In the genomic region with DNA sequence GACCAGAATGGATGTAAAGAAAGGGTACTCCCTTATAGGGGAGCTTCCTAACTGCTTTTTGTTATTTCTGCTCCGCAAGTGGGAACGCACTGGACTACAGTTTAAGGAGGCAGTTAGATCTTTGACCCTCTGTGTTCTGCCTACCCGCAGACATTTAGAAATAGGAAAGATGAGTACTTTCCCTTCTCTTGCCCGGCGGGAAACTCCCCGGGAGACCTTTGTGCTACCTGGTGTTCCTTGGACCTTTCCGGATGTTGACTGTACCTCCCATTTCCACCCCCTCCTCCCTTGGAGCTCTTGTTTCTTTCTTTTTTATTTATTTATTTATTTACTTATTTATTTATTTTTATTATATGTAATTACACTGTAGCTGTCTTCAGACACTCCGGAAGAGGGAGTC, we compare ENCODE assay signal across 8 mouse cellular contexts. TPM values are rescaled to one million over a fixed set of nuclear protein-coding genes. Genes with fewer than 3 reads are reported as not detected.
DNase-seq lines count a peak whose midpoint lies in the region; ATAC-seq lines count a peak whose summit lies in the region.

No protein-coding gene starts in this region.

- H3K4me1 ChIP-seq in lung, embryonic 16.5 days (replicated peaks; ENCODE audit: control insufficient read depth, insufficient read depth, low read length) = peaks cover 5% of the 10 kb centered on the region; the same call in 1 of the 2 replicates
- H3K4me1 ChIP-seq in forebrain, embryonic 15.5 days = peaks cover 6% of the 10 kb centered on the region
- H3K4me1 ChIP-seq in limb, embryonic 11.5 days (ENCODE audit: control insufficient read depth, insufficient read depth, low read length) = peaks cover 16% of the 10 kb centered on the region
- peaks cover 9% of the 10 kb centered on the region for H3K4me1 ChIP-seq in stomach, embryonic 15.5 days

- WGBS in lung, embryonic 16.5 days = 6% methylated on average over 8 of the region's 8 CpGs
- 12% methylated on average over 8 of the region's 8 CpGs for WGBS in forebrain, embryonic 15.5 days
- WGBS in limb, embryonic 11.5 days = 11% methylated on average over 8 of the region's 8 CpGs
- WGBS in stomach, embryonic 15.5 days = 9% methylated on average over 8 of the region's 8 CpGs

- H3K9me3 ChIP-seq in lung, embryonic 16.5 days (ENCODE audit: control insufficient read depth, low read length) = no peaks in the 10 kb centered on the region
- H3K9me3 ChIP-seq in forebrain, embryonic 15.5 days = no peaks in the 10 kb centered on the region
- no peaks in the 10 kb centered on the region for H3K9me3 ChIP-seq in limb, embryonic 11.5 days (ENCODE audit: control insufficient read depth, low read length)
- H3K9me3 ChIP-seq in stomach, embryonic 15.5 days = no peaks in the 10 kb centered on the region

- H3K9ac ChIP-seq in lung, embryonic 16.5 days (ENCODE audit: low read length) = peak overlapping the region; percentile 75
- H3K9ac ChIP-seq in forebrain, embryonic 15.5 days (replicated peaks) = peak overlapping the region; percentile 79
- no peak overlapping the region for H3K9ac ChIP-seq in limb, embryonic 11.5 days (ENCODE audit: low read length)
- no peak overlapping the region for H3K9ac ChIP-seq in stomach, embryonic 15.5 days

- peak overlapping the region; percentile 98 for H3K4me2 ChIP-seq in lung, embryonic 16.5 days (ENCODE audit: low read depth, low read length)
- H3K4me2 ChIP-seq in forebrain, embryonic 15.5 days (replicated peaks) = peak overlapping the region; percentile 70
- peak overlapping the region; percentile 98 for H3K4me2 ChIP-seq in limb, embryonic 11.5 days (ENCODE audit: low read depth, severe bottlenecking)
- peak overlapping the region; percentile 95 for H3K4me2 ChIP-seq in stomach, embryonic 15.5 days

- no peak for ATAC-seq in lung, embryonic 16.5 days (ENCODE audit: low read depth)
- ATAC-seq in forebrain, embryonic 15.5 days (replicated peaks) = no peak
- ATAC-seq in limb, embryonic 11.5 days (ENCODE audit: insufficient number of reproducible peaks, low FRiP score, low TSS enrichment, low read depth) = no peak
- no peak for ATAC-seq in stomach, embryonic 15.5 days (ENCODE audit: insufficient read depth, low FRiP score, low read depth)

- H3K36me3 ChIP-seq in lung, embryonic 16.5 days (ENCODE audit: control insufficient read depth, insufficient read depth, low read length) = no peaks in the 10 kb centered on the region
- H3K36me3 ChIP-seq in forebrain, embryonic 15.5 days = no peaks in the 10 kb centered on the region
- no peaks in the 10 kb centered on the region for H3K36me3 ChIP-seq in limb, embryonic 11.5 days (ENCODE audit: control insufficient read depth, insufficient read depth, low read length)
- H3K36me3 ChIP-seq in stomach, embryonic 15.5 days = no peaks in the 10 kb centered on the region

- H3K27me3 ChIP-seq in lung, embryonic 16.5 days (ENCODE audit: control insufficient read depth, insufficient read depth, low read depth, low read length) = peaks cover 68% of the 10 kb centered on the region
- H3K27me3 ChIP-seq in forebrain, embryonic 15.5 days = peaks cover 29% of the 10 kb centered on the region
- peaks cover 58% of the 10 kb centered on the region for H3K27me3 ChIP-seq in limb, embryonic 11.5 days (ENCODE audit: control insufficient read depth, insufficient read depth, low read length)
- H3K27me3 ChIP-seq in stomach, embryonic 15.5 days (replicated peaks) = peaks cover 55% of the 10 kb centered on the region

- peak overlapping the region; percentile 72 for H3K4me3 ChIP-seq in lung, embryonic 16.5 days (ENCODE audit: low read length)
- H3K4me3 ChIP-seq in forebrain, embryonic 15.5 days = peak overlapping the region; percentile 58
- peak overlapping the region; percentile 59 for H3K4me3 ChIP-seq in limb, embryonic 11.5 days (ENCODE audit: low read depth, low read length)
- H3K4me3 ChIP-seq in stomach, embryonic 15.5 days (replicated peaks) = peak overlapping the region; percentile 57

- DNase-seq in lung, postnatal 36 days = no peak
- no peak for DNase-seq in limb, embryonic 11.5 days (ENCODE audit: low spot score)
- DNase-seq in left cerebral cortex, adult 9 months (ENCODE audit: low spot score in 2 of 2) = no peak
- no peak for DNase-seq in layer of hippocampus, postnatal 36 days
- DNase-seq in layer of hippocampus, adult 18-20 months (ENCODE audit: low spot score in 2 of 2) = no peak

- no peak overlapping the region for H3K27ac ChIP-seq in lung, embryonic 16.5 days (ENCODE audit: low read length)
- H3K27ac ChIP-seq in forebrain, embryonic 15.5 days (replicated peaks) = no peak overlapping the region
- no peak overlapping the region for H3K27ac ChIP-seq in limb, embryonic 11.5 days (replicated peaks; ENCODE audit: low read depth, low read length)
- peak overlapping the region; percentile 9; the same call in 1 of the 2 replicates for H3K27ac ChIP-seq in stomach, embryonic 15.5 days

RNA-seq across cellular contexts. Expression of a gene that starts 1.0 kb away (rescaled TPM):
- 2.2 and 3.0 TPM in 2 replicates for polyA plus RNA-seq in lung, embryonic 16.5 days (2015; fragmentation: Nextera tagmentation; extraction: Ambion mirVana)
- 2.1 and 2.3 TPM in 2 replicates for polyA plus RNA-seq in forebrain, embryonic 15.5 days (2015; fragmentation: Nextera tagmentation; extraction: Ambion mirVana)
- polyA plus RNA-seq in limb, embryonic 11.5 days (2014; fragmentation: Nextera tagmentation; extraction: Ambion mirVana) = 0.40 and 0.55 TPM in 2 replicates
- 6.6 and 7.2 TPM in 2 replicates for polyA plus RNA-seq in stomach, embryonic 15.5 days (2015; fragmentation: Nextera tagmentation; extraction: Ambion mirVana)
- 10 to 100 TPM; 10.8 to 11.9 TPM for total RNA-seq in layer of hippocampus, postnatal 36 days (2021)
- 10 to 100 TPM; 12.0 to 13.2 TPM for total RNA-seq in layer of hippocampus, adult 18-20 months (2021)

RNA-seq across cellular contexts. Expression of a gene that starts 9.2 kb away (rescaled TPM):
- polyA plus RNA-seq in lung, embryonic 16.5 days (2015; fragmentation: Nextera tagmentation; extraction: Ambion mirVana) = 188 and 194 TPM in 2 replicates
- 206 and 217 TPM in 2 replicates for polyA plus RNA-seq in forebrain, embryonic 15.5 days (2015; fragmentation: Nextera tagmentation; extraction: Ambion mirVana)
- 259 and 283 TPM in 2 replicates for polyA plus RNA-seq in limb, embryonic 11.5 days (2014; fragmentation: Nextera tagmentation; extraction: Ambion mirVana)
- 199 and 208 TPM in 2 replicates for polyA plus RNA-seq in stomach, embryonic 15.5 days (2015; fragmentation: Nextera tagmentation; extraction: Ambion mirVana)
- 10 to 100 TPM; 64.5 to 66.3 TPM for total RNA-seq in layer of hippocampus, postnatal 36 days (2021)
- 10 to 100 TPM; 68.8 to 70.0 TPM for total RNA-seq in layer of hippocampus, adult 18-20 months (2021)

RNA-seq across cellular contexts. Expression of a gene that starts 18.7 kb away (rescaled TPM):
- 68.3 and 69.7 TPM in 2 replicates for polyA plus RNA-seq in lung, embryonic 16.5 days (2015; fragmentation: Nextera tagmentation; extraction: Ambion mirVana)
- polyA plus RNA-seq in forebrain, embryonic 15.5 days (2015; fragmentation: Nextera tagmentation; extraction: Ambion mirVana) = 37.1 and 40.7 TPM in 2 replicates
- 111 and 122 TPM in 2 replicates for polyA plus RNA-seq in limb, embryonic 11.5 days (2014; fragmentation: Nextera tagmentation; extraction: Ambion mirVana)
- polyA plus RNA-seq in stomach, embryonic 15.5 days (2015; fragmentation: Nextera tagmentation; extraction: Ambion mirVana) = 86.2 and 88.8 TPM in 2 replicates
- 1 to 10 TPM; 4.6 to 5.0 TPM for total RNA-seq in layer of hippocampus, postnatal 36 days (2021)
- 1 to 10 TPM; 3.8 to 5.8 TPM for total RNA-seq in layer of hippocampus, adult 18-20 months (2021)

RNA-seq across cellular contexts. Expression of a gene that starts 23.9 kb away (rescaled TPM):
- 36.3 and 36.8 TPM in 2 replicates for polyA plus RNA-seq in lung, embryonic 16.5 days (2015; fragmentation: Nextera tagmentation; extraction: Ambion mirVana)
- polyA plus RNA-seq in forebrain, embryonic 15.5 days (2015; fragmentation: Nextera tagmentation; extraction: Ambion mirVana) = 27.7 and 29.1 TPM in 2 replicates
- polyA plus RNA-seq in limb, embryonic 11.5 days (2014; fragmentation: Nextera tagmentation; extraction: Ambion mirVana) = 19.0 and 22.3 TPM in 2 replicates
- polyA plus RNA-seq in stomach, embryonic 15.5 days (2015; fragmentation: Nextera tagmentation; extraction: Ambion mirVana) = 39.3 and 42.0 TPM in 2 replicates
- total RNA-seq in layer of hippocampus, postnatal 36 days (2021) = 10 to 100 TPM; 25.5 to 26.5 TPM
- 10 to 100 TPM; 27.4 to 29.7 TPM for total RNA-seq in layer of hippocampus, adult 18-20 months (2021)

RNA-seq across cellular contexts. Expression of a gene that starts 24.4 kb away (rescaled TPM):
- 6.9 and 7.4 TPM in 2 replicates for polyA plus RNA-seq in lung, embryonic 16.5 days (2015; fragmentation: Nextera tagmentation; extraction: Ambion mirVana)
- 11.2 and 17.4 TPM in 2 replicates for polyA plus RNA-seq in forebrain, embryonic 15.5 days (2015; fragmentation: Nextera tagmentation; extraction: Ambion mirVana)
- 17.1 and 23.7 TPM in 2 replicates for polyA plus RNA-seq in limb, embryonic 11.5 days (2014; fragmentation: Nextera tagmentation; extraction: Ambion mirVana)
- polyA plus RNA-seq in stomach, embryonic 15.5 days (2015; fragmentation: Nextera tagmentation; extraction: Ambion mirVana) = 18.3 and 20.5 TPM in 2 replicates
- 10 to 100 TPM; 23.0 to 24.8 TPM for total RNA-seq in layer of hippocampus, postnatal 36 days (2021)
- 10 to 100 TPM; 28.3 to 28.5 TPM for total RNA-seq in layer of hippocampus, adult 18-20 months (2021)

Comparison
In these comparisons a context has a peak if more than half of its experiments do, and no peak if none do; other contexts are left out.
1. H3K9ac ChIP-seq: peak in lung, embryonic 16.5 days (single experiment) and forebrain, embryonic 15.5 days (single experiment); none in limb, embryonic 11.5 days (single experiment) and stomach, embryonic 15.5 days (single experiment).
2. Peak in every context shown above with its lines, with median percentiles within 50 percentile points of each other: H3K4me2 ChIP-seq and H3K4me3 ChIP-seq.